Mouse (Mus musculus): ENCODE results near the gene Tyr. TPM values are rescaled to one million over a fixed set of nuclear protein-coding genes. Genes with fewer than 3 reads are reported as not detected.

Gene Tyr
- total and polyA plus RNA-seq, 3 experiments, result not detected

DNA sequence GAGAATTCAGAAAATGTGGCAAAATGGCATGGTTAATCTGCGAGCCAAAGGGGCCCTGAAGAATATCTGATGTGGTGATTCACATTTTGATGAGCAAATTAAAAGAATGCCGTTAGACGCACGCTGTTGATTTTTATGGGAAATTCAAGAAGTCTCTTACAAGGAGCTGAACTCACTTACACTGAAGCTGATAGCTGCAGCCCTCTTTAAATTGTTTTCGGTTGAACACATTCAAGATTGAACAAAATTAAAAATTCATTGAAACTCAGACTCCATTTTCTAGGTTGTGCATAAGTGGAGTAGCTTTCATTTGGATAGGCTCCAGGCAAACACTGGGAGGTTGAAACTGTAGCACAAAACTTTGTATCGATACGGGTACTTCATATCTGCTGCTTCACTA is 96.3 kb downstream of the Tyr start:
- no peak overlapping the region for H3K27ac ChIP-seq
- TF ChIP-seq CTCF (IDR thresholded peaks at IDR 0.05), result no peak
- TF ChIP-seq POLR2A (IDR thresholded peaks at IDR 0.05; ENCODE audit: insufficient read depth, low read depth, low read length), result no peak
- no peak for TF ChIP-seq EP300 (IDR thresholded peaks at IDR 0.05; ENCODE audit: insufficient read depth, low read depth, low read length)
- H3K4me3 ChIP-seq, result no peak overlapping the region
- H3K9ac ChIP-seq (ENCODE audit: low read depth, low read length), result no peak overlapping the region
- intact Hi-C loops (cut with DNase I), result no loop called here
- 88% methylated on average over 7 of the region's 7 CpGs for WGBS
- no peaks in the 10 kb centered on the region for H3K36me3 ChIP-seq (ENCODE audit: control insufficient read depth, insufficient read depth, low read length)
- H3K79me2 ChIP-seq (replicated peaks; ENCODE audit: control insufficient read depth, insufficient read depth, low read length), result no peaks in the 10 kb centered on the region
- DNase-seq, result no peak
- no peaks in the 10 kb centered on the region for H3K4me1 ChIP-seq (ENCODE audit: control insufficient read depth, insufficient read depth, low read length)
- no peaks in the 10 kb centered on the region for H3K27me3 ChIP-seq (ENCODE audit: control insufficient read depth, insufficient read depth, low read length)

DNA sequence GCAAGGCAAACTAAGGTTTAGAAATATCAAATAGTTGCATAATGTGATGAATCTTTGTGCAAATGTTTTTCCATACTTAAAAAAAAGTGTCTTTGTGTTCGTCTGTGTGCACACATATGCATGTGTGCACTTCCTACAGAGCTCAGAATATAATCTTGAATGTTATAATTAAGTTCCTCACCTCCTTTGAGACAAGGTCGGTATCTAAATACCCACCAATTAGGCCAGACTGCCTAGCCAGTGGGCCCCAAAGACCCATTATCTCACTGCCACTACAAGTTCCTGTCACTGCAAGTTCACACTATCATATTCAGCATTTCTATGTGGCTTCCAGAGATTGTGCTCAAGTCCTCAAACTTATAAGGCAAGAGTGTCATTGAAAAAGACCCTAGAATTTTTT is 118.4 kb downstream of the Tyr start:
- Histone ChIP-seq H3K4me3 (no peak overlapping the region), H3K27me3 (ENCODE audit: control insufficient read depth, insufficient read depth, low read length) (no peaks in the 10 kb centered on the region), H3K9ac (ENCODE audit: low read depth, low read length) (no peak overlapping the region), H3K4me1 (ENCODE audit: control insufficient read depth, insufficient read depth, low read length) (no peaks in the 10 kb centered on the region), H3K79me2 (replicated peaks; ENCODE audit: control insufficient read depth, insufficient read depth, low read length) (no peaks in the 10 kb centered on the region), H3K27ac (no peak overlapping the region), H3K36me3 (ENCODE audit: control insufficient read depth, insufficient read depth, low read length) (no peaks in the 10 kb centered on the region)
- no peak for DNase-seq
- intact Hi-C loops (cut with DNase I), result no loop called here
- TF ChIP-seq POLR2A (IDR thresholded peaks at IDR 0.05; ENCODE audit: insufficient read depth, low read depth, low read length) (no peak), CTCF (IDR thresholded peaks at IDR 0.05) (no peak), EP300 (IDR thresholded peaks at IDR 0.05; ENCODE audit: insufficient read depth, low read depth, low read length) (no peak)
- WGBS, result 44% methylated on average over 2 of the region's 2 CpGs

Other genes with a start within 250 kb of the Tyr start
- gene Nox4, start 247.4 kb downstream of the Tyr start, total RNA-seq (2021), result 1 to 10 TPM; 1.1 TPM
- 1.2 and 1.8 TPM in 2 replicates for gene Nox4, start 247.4 kb downstream of the Tyr start, polyA plus RNA-seq (2012; rRNA removed)
- not detected for gene Grm5, start 90.7 kb upstream of the Tyr start, total RNA-seq (2021)
- gene Grm5, start 90.7 kb upstream of the Tyr start, polyA plus RNA-seq (2012; rRNA removed), result not detected in 2 replicates